Mouse (Mus musculus) megakaryocyte-erythroid progenitor cell, adult 5-6 weeks (primary cell): ENCODE measurements around the gene Sqor. TPM values are rescaled to one million over a fixed set of nuclear protein-coding genes. Genes with fewer than 3 reads are reported as not detected.

Source experiments
- ATAC-seq: replicated peaks from 2 replicates; pipeline ENCODE4 v1.8.0; 2016; ENCODE audit warnings: mild to moderate bottlenecking, inconsistent platforms; ENCODE audit not compliant: severe bottlenecking, poor library complexity, low FRiP score, low TSS enrichment
- total RNA-seq, 2 experiments: library from RNA; stranded (forward) in 1 of 2; stranded (reverse) in 1 of 2; fragments of 200-1000, 215-1000 nt in 1 of 2; fragments of >200 nt in 1 of 2; fragmentation: Nextera tagmentation in 1 of 2; gene quantifications; 2 replicates each; pipeline ENCODE4 v1.2.3; 2014 to 2017

The Sqor gene
- total RNA-seq (2014; fragmentation: Nextera tagmentation), result 42.0 and 58.0 TPM in 2 replicates
- total RNA-seq (2017), result 32.6 and 48.8 TPM in 2 replicates

DNA sequence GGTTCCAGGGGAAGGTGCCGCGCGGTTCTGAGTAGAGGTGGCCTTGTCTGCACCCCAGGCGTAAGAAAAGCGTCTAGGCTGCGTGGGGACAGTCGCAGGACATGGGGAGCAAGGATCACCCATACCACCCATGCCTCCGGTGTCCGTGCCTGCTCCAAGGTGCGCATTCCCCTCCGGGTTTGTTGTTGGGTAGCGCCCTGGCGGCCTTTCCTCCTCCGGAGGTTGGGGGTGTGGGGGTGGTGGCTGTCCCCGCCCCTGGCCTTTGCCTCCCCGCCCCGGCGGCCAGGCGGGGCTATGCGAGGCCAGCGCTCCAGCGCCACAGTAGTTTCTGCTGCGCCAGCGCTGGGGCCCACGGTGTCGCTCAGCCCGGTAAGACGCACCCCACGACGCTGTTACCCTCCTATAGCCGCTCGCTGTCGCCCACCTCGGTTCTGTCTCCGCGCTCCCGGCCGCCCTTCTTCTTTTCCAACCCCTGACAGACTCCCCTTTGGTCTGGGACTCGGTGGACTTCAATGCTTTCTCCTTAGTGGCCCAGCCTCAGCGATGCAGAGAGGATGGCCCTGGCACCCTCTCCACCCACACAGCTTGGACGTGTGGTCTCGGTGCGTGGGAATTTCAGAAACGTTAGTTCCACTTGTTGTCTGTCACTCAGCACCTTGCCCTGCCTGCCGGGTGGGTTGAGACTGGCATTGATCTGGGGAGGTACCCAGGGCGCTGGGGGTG lies at the start of gene Sqor:
Gene Sqor (plus strand): TSS at position 167 of the 723 bp plus-strand sequence.
- peak; percentile 96 for ATAC-seq

DNA sequence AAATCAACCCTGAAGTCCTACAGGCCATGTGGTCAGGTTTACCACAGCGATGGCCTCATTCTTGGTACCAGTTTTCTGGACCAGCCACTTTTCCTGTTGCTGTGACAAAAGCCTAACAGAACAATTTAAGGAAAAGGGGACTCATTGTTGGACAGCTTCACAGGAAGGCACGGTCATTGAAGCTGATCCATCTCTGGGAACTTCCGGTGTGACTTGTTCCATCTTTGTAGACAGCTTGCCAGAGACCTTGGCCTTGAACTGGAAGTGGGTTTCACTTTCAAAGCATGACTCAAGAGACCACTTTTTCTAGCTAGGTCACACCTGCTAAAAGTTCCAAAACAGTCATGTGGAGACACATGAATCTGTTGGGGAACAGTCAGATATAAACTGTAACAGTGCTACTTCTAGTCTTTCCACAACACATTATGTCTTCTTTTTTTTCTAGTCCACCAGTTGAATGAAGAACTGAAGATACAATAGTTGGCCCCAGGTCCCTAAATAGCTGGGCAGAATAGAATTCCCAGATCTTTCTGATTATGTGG lies 48.7 kb upstream of the Sqor start:
- no peak for ATAC-seq

DNA sequence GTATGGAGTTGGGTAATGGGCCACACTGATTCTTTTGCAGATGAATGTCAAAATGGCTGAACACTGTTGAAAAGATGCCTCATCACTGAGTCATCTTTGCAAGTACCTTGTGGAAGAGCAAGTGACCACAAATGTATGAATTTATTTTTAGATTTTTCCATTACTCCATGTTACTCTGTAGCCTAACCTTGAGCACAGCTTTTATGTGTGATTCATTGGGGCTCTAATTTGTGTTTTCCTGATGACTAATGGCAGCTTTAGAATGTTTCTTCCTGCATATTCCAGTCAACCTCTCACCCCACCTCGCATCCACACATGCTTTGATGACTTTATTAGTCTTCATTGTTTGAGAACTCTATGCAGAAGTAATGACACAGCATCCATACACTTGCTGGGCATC lies 45.8 kb upstream of the Sqor start:
- ATAC-seq, result no peak

DNA sequence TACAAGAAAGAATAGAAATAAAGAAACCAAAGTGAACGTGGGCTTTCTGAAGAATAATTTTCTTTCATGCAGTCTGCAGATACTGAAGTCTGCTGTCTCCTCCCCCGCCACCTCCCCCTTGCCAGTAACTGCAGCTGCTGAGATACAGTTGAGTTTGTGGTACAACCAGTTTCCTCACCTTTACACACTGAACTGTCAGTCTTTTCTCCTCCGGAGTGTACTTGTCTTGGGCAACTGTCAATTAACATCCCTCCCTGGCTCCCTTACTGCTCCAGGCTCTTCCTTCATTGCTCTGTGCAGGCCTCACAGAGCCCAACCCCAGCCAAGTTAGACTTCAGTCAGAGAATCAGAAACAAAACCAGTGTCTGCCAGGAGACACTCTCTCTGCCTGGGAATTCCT lies 44.5 kb upstream of the Sqor start:
- no peak for ATAC-seq

DNA sequence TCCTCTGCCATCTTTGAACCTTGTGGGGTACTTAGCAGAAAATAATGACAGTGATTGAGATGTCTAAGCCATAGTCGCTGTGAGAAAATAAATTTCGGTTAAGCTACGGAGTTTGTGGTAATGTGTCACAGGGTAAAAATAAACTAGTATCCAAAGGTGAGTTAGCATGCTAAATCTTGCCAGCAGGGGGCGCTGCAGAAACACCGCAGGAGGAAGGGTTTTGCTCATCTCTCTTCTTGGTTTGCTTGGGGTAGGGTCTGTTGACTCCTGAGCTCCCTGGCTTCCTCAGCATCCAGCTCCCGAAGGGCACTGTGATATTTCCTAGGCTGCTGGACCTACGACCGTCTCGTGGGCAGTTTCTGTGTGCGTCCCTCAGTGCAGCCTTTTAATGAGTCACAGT lies 39.4 kb upstream of the Sqor start:
- ATAC-seq, result peak; percentile 58

DNA sequence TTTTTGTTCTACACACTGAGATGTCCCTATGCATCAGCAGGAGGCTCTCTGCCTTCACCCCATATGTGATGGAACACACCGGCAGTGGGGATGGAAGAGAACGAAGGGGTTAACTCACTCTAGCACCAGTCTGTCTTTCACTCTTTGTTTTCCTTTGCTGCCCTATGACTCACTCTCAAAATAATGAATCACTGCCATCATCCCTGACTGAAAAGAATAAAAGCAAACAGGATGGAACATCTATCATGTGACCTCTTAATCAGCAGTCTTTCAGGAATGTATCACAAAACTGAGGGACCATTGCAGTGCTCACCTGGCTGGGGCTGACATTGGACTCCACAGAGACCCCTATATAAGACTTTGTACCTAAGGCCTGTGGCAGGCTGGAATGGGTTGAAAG lies 33.6 kb upstream of the Sqor start:
- ATAC-seq, result no peak

DNA sequence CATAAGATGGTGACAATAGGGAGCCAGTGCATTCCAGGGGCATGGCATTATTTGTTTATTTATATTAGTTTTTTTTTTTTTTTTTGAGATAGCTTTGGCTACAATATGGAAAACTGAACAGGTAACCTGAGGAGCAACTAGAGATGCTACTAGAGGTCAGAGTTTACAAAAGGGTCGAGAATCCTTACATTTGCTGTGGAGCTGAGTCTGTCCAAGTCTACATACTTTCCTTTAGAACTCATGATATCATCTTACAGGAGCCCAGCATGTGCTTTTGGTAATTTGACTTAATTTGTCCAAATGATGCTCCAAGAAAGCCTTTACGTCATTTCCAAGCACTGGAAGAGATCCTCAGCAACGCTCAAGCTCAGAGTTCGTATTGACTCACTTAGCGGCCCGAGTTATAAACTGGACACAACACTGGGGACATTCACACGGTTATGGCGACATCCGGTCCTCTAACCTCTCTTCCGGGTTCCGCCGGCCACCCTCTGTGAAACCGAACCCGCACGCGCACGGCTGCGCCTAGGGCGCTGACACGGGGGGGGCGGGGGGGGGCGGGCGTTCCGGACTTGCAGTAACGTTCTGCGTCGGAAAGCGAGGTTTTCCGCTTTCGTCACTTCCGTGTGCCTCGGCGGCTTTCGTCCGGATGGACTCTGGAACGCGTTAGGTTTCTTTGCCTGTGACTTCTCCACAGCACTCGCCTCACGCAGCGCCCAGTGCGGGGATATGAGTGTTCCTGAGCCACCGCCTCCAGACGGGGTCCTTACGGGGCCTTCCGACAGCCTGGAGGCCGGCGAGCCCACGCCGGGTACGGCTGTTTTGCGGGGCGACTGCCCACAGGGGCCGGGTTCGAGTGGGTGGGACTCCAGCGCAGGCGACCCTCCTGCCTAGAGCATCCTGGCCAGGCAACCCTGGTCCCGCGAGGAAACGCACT lies 26.9 kb upstream of the Sqor start, which contains the start of gene Bloc1s6:
Gene Bloc1s6 (plus strand): TSS at position 610 of the 937 bp plus-strand sequence.
- ATAC-seq, result peak; percentile 92

DNA sequence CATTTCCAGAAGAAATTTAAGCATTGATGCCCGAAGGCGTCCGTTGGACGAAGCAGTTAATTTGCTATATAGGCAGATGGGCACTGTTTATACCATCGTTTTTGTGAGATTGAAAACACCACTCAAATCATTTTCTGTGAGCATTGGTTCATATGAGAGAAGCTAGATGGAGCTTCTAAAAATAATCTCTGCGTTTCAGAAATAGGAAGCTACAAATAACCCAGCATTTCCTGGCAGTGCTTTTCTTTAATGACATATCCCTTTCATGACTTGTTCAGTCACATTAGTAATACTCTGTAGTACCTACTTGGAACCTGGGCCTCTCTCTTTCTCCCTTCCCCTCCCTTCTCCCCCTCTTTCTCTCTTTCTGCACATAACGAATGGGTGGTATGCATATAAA lies 26.0 kb upstream of the Sqor start:
- no peak for ATAC-seq

DNA sequence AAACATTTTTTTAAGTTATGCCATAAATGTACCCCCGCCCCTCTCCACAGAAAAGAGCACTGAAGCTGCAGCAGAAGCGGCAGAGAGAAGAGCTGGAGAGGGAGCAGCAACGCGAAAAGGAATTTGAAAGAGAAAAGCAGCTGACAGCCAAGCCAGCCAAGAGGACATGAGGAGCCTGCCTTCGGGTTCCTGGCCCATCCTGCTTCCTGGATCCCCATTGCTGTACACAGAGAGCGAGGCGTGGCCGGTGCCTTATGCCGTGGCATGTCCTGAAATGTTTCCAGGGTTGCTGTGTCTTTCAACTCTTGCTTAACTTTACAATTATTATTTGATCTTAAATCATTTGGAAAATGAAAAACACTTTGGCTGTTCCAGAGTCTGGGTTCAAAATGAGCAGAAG lies 18.6 kb upstream of the Sqor start:
- no peak for ATAC-seq

DNA sequence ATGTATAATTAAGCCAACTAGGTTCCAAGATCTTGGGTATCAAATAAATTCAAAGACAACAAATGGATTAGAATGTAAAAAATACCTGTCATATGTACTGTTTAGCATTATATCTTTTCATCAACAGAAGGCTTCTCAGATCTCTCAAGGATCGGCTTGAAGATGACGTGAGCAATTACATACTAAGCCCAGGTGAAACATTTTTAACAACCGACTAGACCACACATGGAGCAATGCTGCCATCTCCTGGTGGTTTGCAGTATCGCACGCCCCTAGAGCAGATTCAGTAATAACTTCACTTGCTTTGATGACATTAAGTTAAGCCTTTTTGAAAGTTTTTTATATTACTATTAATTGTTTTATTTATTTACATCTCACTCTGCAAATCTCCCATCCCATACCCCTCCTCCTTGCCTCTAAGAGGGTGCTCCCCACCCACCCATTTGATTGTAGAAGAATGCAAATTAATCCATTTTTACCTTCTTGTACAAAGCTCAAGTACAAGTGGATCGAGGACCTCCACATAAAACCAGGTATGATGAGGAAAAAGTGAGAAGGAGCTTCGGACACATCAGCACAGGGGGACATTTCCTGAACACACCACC lies 11.2 kb upstream of the Sqor start:
- peak; percentile 88 for ATAC-seq

DNA sequence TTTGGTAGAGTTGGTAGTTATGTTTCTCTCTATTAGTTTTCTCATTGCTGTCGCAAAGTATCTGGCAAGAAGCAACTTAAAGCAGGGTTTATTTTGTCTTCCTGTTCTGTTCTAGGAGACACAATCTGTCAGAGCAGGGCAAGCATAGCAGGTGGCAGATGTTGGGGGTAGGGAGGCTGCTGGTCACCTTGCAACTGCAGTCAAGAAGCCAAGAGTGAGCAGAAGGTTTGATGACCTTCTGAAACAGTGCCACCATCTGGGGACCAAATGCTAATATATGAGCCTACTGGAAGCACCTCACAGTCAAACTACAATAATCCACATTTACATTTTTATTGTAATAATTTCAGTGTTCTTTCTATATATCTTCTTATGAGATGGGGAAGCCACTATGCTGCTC lies 5.2 kb upstream of the Sqor start:
- no peak for ATAC-seq

DNA sequence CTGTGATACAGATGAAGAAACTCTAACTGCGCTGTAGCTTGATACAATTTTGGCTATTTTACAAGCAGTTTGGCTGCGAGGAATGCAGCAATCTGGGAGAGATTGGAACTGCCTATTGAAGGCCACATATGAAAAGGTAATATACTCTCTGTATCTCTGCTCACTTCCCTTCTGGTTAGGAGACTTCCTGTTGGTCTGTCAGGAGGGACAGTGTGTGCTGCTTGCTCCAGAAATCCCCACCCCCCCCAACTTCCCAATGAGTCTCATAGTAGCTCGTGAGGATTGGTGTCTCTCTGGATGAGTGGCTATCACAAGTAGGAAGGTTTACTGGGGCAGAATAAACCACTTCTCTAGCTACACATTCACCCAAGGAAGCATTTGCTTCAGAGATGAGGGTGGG lies 2.0 kb upstream of the Sqor start:
- ATAC-seq, result no peak

DNA sequence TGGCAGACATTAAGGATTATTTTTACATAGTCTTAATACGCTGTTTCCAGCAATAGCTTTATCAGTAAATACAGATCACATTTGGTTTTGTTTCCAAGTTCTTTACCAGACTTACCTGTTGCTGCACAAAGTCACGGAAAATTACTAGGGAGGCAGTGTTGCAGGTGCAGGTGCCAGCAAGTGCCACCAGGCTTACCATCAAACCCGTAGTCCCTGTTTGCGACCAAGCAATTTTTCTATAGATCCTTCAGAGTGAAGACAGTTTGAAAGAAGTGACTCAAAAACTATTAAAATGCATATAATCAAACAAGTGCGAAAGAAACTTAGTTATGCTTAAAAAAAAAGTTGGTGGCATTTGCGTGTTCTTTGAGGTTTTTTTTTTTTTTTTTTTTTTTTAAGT lies 511 bp upstream of the Sqor start:
- 0 out of 2 replicates have a peak, but pooled peaks have one; percentile 28 for ATAC-seq

DNA sequence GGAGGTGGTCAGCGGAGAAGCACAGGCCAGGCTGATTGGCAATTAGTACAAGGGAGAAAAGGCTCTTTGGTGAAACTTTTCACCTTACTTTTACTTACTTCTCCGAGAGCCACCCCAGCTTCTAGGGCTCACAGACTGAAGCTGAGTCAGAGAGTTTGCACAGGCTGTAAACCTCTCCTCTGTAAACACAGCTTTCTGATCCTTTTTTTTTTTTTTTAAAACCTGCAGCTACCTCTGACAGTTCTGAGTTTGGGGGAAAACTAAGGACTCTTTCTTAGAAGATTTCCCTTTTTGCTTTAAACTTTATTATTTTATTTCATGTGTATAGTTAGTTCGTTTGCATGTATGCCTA lies 733 bp downstream of the Sqor start:
- no peak for ATAC-seq

DNA sequence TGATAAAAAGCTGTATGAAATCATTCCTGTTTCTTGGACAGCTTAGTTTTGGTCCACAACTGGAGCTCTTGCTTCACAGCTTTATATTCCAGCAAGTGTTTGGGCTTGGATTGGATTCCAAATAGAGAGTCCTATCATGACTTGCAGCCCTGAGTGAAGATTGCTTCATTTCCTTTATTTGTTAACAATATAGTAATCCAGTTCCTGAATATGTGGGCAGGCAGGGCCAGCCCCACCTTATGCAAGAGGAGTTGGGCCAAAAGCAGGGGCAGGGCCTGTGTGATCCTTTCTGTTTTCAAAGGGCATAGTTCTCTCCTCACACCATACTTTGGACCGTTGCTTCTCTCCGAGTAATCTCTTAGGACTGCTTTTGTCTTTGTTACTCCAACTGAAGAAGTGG lies 6.0 kb downstream of the Sqor start:
- ATAC-seq, result no peak

DNA sequence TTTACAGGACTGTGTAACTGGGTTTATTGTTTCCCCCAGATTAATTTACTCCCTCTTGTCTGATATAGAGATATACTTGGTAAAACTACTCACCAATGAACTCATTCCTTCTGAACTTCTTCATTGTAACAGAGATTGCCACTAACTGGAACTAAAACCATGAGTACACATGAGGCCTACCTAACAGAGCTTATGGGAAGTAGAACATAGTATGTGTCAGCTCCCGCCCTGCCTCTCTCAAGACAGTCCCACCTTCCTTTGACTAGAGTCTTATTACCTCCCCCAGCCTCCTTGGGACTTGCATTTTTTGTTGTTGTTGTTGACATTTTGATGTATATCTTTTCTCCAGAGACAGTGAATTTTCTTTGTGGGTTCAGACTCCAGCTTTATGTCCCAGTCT lies 7.9 kb downstream of the Sqor start:
- no peak for ATAC-seq

DNA sequence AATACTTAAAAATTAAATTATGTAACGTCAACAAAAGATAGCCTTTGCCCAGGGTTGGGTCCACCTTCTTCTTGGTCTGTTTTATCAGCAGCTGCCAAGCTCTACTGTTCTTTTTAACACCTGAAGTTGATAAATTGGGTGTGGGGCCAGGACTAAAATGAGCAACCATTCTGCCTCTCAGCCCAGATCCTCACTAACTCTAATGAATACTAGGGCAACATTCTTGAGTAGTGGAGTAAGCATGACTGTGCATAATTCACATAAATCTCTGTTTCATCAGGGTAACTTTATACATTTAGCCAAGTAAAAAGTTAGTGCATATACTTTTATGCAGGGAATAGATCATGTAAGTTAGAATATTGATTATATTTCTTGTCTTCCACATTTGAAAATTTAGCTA lies 10.5 kb downstream of the Sqor start:
- ATAC-seq, result peak; percentile 12; the same call in 1 of the 2 replicates

DNA sequence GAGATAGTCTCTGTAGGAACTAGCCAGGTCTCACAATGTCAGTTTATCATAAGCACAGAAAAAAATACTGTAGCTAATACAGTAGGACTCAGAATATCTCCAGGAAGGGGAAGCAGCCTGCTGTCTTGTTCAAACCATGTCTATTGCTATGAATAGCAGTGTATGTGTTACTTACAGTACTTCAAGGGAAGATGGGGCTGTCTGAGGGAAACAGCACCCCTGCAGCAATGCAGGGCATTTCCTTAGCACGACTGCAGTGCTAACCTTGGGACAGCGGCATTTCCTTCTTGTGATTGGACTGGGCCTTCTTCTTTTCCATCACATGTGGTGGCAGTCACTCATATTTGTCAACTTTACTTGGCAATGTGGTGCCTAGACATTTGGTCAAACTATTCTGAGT lies 11.8 kb downstream of the Sqor start:
- no peak for ATAC-seq

DNA sequence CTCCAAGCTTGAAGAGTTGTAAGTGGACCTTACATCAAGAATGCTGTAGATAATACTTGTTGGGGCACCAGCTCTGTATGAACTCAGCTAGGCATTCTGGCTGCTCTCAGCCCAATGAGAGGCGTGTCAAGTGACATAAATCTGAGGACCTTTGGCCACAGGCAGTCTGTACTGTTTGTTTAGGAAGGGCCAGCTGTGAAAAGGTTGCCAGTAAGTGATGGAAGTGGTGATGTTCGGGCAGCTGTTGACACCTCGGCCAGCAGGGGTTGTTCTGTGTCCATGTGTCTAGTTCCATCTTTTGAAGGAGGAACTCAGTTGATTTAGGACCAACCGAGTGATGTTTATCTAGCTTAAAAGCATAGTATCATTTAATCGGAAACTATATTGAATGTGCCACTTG lies 14.9 kb downstream of the Sqor start:
- no peak for ATAC-seq

DNA sequence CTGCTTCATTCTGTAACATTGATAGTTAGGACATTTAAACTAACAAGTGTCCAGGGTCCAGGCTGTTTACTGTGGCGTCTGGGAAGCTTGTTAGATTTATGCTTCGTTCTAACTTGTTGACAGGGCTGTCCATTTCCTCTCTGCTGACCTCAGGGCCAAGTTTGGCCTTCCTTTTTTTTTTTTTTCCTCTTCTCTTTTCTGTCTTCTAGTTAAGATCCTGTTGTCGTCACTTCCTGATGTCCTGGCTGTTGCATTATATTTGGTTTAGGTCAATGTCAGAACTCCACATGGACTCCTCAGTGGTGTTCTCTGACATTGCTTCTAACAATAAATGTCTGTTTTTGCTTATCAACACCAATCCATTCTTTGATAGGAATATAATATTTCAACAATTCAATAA lies 15.4 kb downstream of the Sqor start:
- no peak for ATAC-seq
